Mouse (Mus musculus) embryonic facial prominence, embryonic 12.5 days (tissue): ENCODE results near the gene Zc3h15. TPM values are rescaled to one million over a fixed set of nuclear protein-coding genes. Genes with fewer than 3 reads are reported as not detected.
A peak's percentile ranks its signal among the peaks of the same experiment; 100 is the strongest.
"Not testable (repeated sequence)": the region's sequence is repeated elsewhere in the genome, so short reads cannot be mapped to it uniquely, and the experiment has no call there.

Experiments
- ATAC-seq: fragments of 200-750 bp; cut with Nextera tagmentation; 2 replicates; pipeline ENCODE4 v1.8.0; 2017; ENCODE audit not compliant: insufficient number of reproducible peaks, insufficient read depth, low FRiP score, low TSS enrichment
- H3K27ac ChIP-seq: fragments of 300-500 bp; sonication (generic); 2 replicates; pipeline ENCODE4 v1.5.1; 2016; ENCODE audit warnings: mild to moderate bottlenecking
- H3K27me3 ChIP-seq: fragments of 300-500 bp; sonication (generic); 2 replicates; pipeline ENCODE4 v1.6.1; 2016; ENCODE audit warnings: mild to moderate bottlenecking, moderate library complexity
- H3K36me3 ChIP-seq: fragments of 300-500 bp; sonication (generic); 2 replicates; pipeline ENCODE4 v1.6.1; 2016; ENCODE audit warnings: mild to moderate bottlenecking
- H3K4me1 ChIP-seq: fragments of 300-500 bp; sonication (generic); 2 replicates; pipeline ENCODE4 v1.6.1; 2016
- H3K4me2 ChIP-seq: fragments of 300-500 bp; sonication (generic); replicated peaks from 2 replicates; pipeline ENCODE4 v1.6.1; 2016; ENCODE audit warnings: mild to moderate bottlenecking, moderate library complexity
- H3K4me3 ChIP-seq: fragments of 300-500 bp; sonication (generic); 2 replicates; pipeline ENCODE4 v1.5.1; 2016; ENCODE audit warnings: mild to moderate bottlenecking
- H3K9ac ChIP-seq: fragments of 300-500 bp; sonication (generic); 2 replicates; pipeline ENCODE4 v1.6.1; 2016; ENCODE audit warnings: mild to moderate bottlenecking, moderate library complexity
- H3K9me3 ChIP-seq: fragments of 300-500 bp; sonication (generic); 2 replicates; pipeline ENCODE4 v1.6.1; 2016; ENCODE audit warnings: mild to moderate bottlenecking, moderate library complexity
- WGBS: fragments of 180-500 bp; shearing (Covaris S2); methylation state at CpG from one replicate; pipeline ENCODE4 v1.1.7; 2016; 5-methylcytosine and 5-hydroxymethylcytosine counted together
- polyA plus RNA-seq: library from polyadenylated mRNA; unstranded; fragments of >200 nt; fragmentation: Nextera tagmentation; extraction: Ambion mirVana; gene quantifications from 2 replicates; pipeline ENCODE4 v1.2.1, GENCODE M21; 2016

Zc3h15 gene
- polyA plus RNA-seq, 1 experiment from 2014 or later = 159 TPM

GRCm38 (mm10) chr2:83695345-83696247, 51.4 kb downstream of the Zc3h15 start:
- no peak overlapping the region for H3K4me2 ChIP-seq
- H3K9ac ChIP-seq = no peak overlapping the region
- no peaks in the 10 kb centered on the region for H3K4me1 ChIP-seq
- no peak overlapping the region for H3K27ac ChIP-seq
- 70% methylated on average over 11 of the region's 11 CpGs for WGBS
- no peaks in the 10 kb centered on the region for H3K27me3 ChIP-seq
- H3K36me3 ChIP-seq = no peaks in the 10 kb centered on the region
- no peak for ATAC-seq
- no peaks in the 10 kb centered on the region for H3K9me3 ChIP-seq
- no peak overlapping the region for H3K4me3 ChIP-seq

- Histone ChIP-seq H3K4me3 (no peak overlapping the region), H3K4me1 (no peaks in the 10 kb centered on the region), H3K9ac (no peak overlapping the region), H3K9me3 (no peaks in the 10 kb centered on the region), H3K27ac (no peak overlapping the region), H3K4me2 (no peak overlapping the region), H3K27me3 (no peaks in the 10 kb centered on the region), H3K36me3 (no peaks in the 10 kb centered on the region)
- no peak for ATAC-seq
- WGBS = 69% methylated on average over 1 of the region's 1 CpGs
These were observed 54.2 kb downstream of the Zc3h15 start for GRCm38 (mm10) chr2:83698484-83698883.

GRCm38 (mm10) chr2:83699324-83699723, 55.1 kb downstream of the Zc3h15 start:
- 59% methylated on average over 1 of the region's 1 CpGs for WGBS
- H3K9ac ChIP-seq = no peak overlapping the region
- ATAC-seq = 0 out of 2 replicates have a peak, but pooled peaks have one; percentile 41
- no peaks in the 10 kb centered on the region for H3K4me1 ChIP-seq
- H3K27ac ChIP-seq = no peak overlapping the region
- no peak overlapping the region for H3K4me2 ChIP-seq
- H3K36me3 ChIP-seq = no peaks in the 10 kb centered on the region
- H3K9me3 ChIP-seq = no peaks in the 10 kb centered on the region
- no peaks in the 10 kb centered on the region for H3K27me3 ChIP-seq
- H3K4me3 ChIP-seq = no peak overlapping the region

GRCm38 (mm10) chr2:83700667-83701066, 56.4 kb downstream of the Zc3h15 start:
- WGBS = 78% methylated on average over 4 of the region's 4 CpGs
- no peaks in the 10 kb centered on the region for H3K4me1 ChIP-seq
- H3K27ac ChIP-seq = no peak overlapping the region

GRCm38 (mm10) chr2:83702411-83702810, 58.2 kb downstream of the Zc3h15 start:
- no peaks in the 10 kb centered on the region for H3K9me3 ChIP-seq
- H3K9ac ChIP-seq = no peak overlapping the region
- peaks cover 7% of the 10 kb centered on the region; the same call in 1 of the 2 replicates for H3K4me1 ChIP-seq
- H3K36me3 ChIP-seq = no peaks in the 10 kb centered on the region
- 94% methylated on average over 7 of the region's 7 CpGs for WGBS
- H3K4me3 ChIP-seq = no peak overlapping the region
- H3K27me3 ChIP-seq = no peaks in the 10 kb centered on the region
- ATAC-seq = no peak
- no peak overlapping the region for H3K4me2 ChIP-seq
- no peak overlapping the region for H3K27ac ChIP-seq

More at GRCm38 (mm10) chr2:83700667-83701066, 56.4 kb downstream of the Zc3h15 start:
- Histone ChIP-seq H3K4me3 (no peak overlapping the region), H3K27me3 (no peaks in the 10 kb centered on the region), H3K9me3 (no peaks in the 10 kb centered on the region), H3K36me3 (no peaks in the 10 kb centered on the region), H3K9ac (no peak overlapping the region), H3K4me2 (no peak overlapping the region)
- ATAC-seq = no peak

- Histone ChIP-seq H3K4me2 (no peak overlapping the region), H3K27me3 (no peaks in the 10 kb centered on the region), H3K4me3 (no peak overlapping the region), H3K27ac (no peak overlapping the region), H3K9me3 (no peaks in the 10 kb centered on the region), H3K36me3 (no peaks in the 10 kb centered on the region), H3K9ac (no peak overlapping the region), H3K4me1 (peaks cover 7% of the 10 kb centered on the region; the same call in 1 of the 2 replicates)
- 70% methylated on average over 9 of the region's 9 CpGs for WGBS
- ATAC-seq = no peak
These were observed 61.4 kb downstream of the Zc3h15 start for GRCm38 (mm10) chr2:83705580-83706158.

GRCm38 (mm10) chr2:83709896-83710524, 65.8 kb downstream of the Zc3h15 start:
- Histone ChIP-seq H3K4me1 (peaks cover 7% of the 10 kb centered on the region; the same call in 1 of the 2 replicates), H3K36me3 (no peaks in the 10 kb centered on the region), H3K9me3 (no peaks in the 10 kb centered on the region), H3K4me2 (no peak overlapping the region), H3K4me3 (no peak overlapping the region), H3K27me3 (no peaks in the 10 kb centered on the region), H3K27ac (no peak overlapping the region), H3K9ac (no peak overlapping the region)
- 53% methylated on average over 11 of the region's 11 CpGs for WGBS
- no peak for ATAC-seq

GRCm38 (mm10) chr2:83713281-83713680, 69.0 kb downstream of the Zc3h15 start:
- not testable (repeated sequence) for H3K4me1 ChIP-seq, H3K4me3 ChIP-seq, H3K27ac ChIP-seq, H3K9ac ChIP-seq, H3K9me3 ChIP-seq, H3K36me3 ChIP-seq, H3K4me2 ChIP-seq, ATAC-seq, H3K27me3 ChIP-seq
- WGBS = 74% methylated on average over 7 of the region's 7 CpGs

- H3K4me3 ChIP-seq = no peak overlapping the region
- H3K4me1 ChIP-seq = no peaks in the 10 kb centered on the region; the same call in 1 of the 2 replicates
- no peak overlapping the region for H3K9ac ChIP-seq
- no peak overlapping the region for H3K27ac ChIP-seq
- ATAC-seq = no peak
- H3K4me2 ChIP-seq = no peak overlapping the region
- H3K27me3 ChIP-seq = no peaks in the 10 kb centered on the region
- H3K9me3 ChIP-seq = no peaks in the 10 kb centered on the region
- 75% methylated on average over 5 of the region's 5 CpGs for WGBS
- H3K36me3 ChIP-seq = no peaks in the 10 kb centered on the region
These were observed 69.7 kb downstream of the Zc3h15 start for GRCm38 (mm10) chr2:83713946-83714345.
